Mouse (Mus musculus): Measurements from ENCODE around the gene Cog4.
A peak's percentile ranks its signal among the peaks of the same experiment; 100 is the strongest.

Gene Cog4

DNA sequence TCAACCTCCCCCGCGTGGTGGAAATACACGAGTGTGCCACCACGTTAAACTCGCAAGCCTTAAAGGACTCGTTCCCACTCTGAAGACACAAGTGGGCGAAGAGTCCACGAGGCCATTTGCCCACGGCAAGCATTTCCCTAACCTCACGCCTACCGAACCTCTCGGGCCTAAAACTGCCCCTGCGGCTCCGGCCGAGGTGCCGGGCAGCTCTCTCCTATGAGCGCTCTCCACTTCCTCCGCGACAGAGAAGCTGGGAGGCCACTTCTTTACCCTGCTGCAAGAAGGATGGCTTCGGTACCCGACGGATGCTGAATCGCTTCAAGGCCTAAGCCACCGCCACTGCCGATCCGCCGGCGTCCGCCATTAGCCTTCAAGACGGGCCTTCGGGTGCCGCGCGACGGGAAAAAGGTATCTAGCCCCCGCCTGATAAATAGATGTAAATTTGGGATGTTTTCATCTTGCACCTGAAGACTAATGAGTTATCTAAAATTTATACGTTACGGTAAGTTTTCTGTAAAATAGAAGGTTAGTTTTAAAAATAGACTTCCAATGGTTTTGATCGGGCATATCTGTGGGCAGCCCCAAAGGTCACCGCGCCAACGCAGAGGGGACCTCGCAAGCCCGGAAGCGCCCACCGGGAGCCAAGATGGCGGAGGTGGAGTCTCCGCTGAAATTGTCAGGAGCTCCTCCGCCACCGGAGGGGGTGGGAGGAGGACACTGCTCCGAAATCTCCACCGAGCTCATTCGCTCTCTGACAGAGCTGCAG, at the start of gene Cog4, which contains the start of gene Sf3b3:
TSS of gene Cog4 (plus strand) at position 196 of the 766 bp plus-strand sequence.
TSS of gene Sf3b3 (minus strand) at position 383 of the 766 bp plus-strand sequence.
- DNase-seq (ENCODE audit: low spot score) = peak; percentile 87

DNA sequence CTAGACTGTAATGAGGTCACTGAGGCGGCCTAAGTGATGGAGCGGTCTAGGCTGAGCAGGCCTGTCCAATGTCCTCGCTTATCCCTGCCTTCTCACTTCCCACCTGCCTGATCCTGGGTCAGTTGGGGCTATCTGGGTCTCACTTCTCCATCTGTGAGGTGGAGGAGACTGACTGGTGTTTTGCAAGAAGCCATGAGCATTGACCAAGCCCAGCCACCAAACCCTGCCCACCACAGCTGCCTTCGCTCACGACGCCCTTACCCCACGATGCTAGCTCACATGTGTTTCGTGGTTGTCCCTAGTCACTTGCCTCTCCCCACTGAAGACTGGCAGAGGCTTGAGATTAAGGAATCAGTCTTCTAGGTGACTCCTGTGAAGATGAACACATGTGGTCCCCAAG, 49.3 kb upstream of the Cog4 start:
- DNase-seq (ENCODE audit: low spot score) = no peak

- no peak for DNase-seq (ENCODE audit: low spot score)
Measured at GRCm38 (mm10) chr8:110802988-110803387, 43.4 kb upstream of the Cog4 start.

GRCm38 (mm10) chr8:110803856-110804255, 42.5 kb upstream of the Cog4 start:
- DNase-seq (ENCODE audit: low spot score) = no peak

DNA sequence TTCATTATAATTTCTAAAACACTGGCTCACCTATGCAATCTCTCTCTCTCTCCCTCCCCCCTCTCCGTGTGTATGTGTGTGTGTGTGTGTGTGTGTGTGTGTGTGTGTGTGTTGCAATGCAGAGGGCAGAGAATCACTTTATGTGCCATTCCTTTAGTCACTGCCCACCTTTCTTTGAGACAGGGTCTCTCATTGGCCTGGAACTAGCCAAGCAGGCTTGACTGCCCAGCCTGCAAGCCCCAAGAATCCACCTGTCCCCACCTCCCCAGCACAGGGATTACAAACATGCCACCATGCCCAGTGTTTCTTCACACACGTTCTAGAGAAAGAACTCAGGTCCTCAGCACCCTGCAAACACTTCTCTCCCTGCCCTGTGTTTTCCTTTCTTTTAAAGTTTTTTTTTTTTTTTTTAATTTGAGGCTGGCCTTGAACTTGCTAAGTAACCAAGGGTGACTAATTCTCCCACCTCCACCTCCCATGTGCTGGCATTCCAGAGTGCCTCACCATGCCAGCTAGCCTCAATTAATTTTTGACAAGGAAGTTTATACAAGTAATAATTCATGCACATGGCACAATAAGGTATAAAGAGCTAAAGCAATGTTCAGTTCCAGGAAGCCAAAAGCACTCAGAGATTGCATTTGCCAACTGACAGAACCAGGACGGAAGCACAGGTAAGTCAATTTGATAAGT, 41.4 kb upstream of the Cog4 start:
- DNase-seq (ENCODE audit: low spot score) = no peak

DNA sequence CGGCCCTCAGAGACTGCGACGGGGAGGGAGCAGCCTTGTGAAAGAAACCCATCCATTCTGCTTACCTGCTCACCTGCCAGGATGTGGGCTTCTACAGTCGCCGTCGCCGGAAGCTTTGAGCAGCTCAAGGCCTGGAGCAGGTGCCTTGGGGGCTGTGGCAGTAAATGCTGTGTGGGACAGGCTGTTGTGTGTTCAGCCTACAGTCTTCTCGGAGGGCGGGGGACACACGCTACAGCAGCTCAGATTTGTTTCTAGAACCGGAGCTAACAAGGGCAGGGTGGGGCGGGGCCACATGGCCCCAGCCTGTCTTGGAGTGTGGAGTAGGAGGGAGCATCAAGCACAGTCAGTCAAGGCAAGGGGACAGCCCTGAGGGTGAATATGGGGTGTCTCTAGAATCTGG, 40.7 kb upstream of the Cog4 start, which contains the start of gene Il34:
TSS of gene Il34 (minus strand) at position 256 of the 400 bp plus-strand sequence.
- DNase-seq (ENCODE audit: low spot score) = peak; percentile 53

GRCm38 (mm10) chr8:110806146-110806545, 40.3 kb upstream of the Cog4 start:
- no peak for DNase-seq (ENCODE audit: low spot score)

DNA sequence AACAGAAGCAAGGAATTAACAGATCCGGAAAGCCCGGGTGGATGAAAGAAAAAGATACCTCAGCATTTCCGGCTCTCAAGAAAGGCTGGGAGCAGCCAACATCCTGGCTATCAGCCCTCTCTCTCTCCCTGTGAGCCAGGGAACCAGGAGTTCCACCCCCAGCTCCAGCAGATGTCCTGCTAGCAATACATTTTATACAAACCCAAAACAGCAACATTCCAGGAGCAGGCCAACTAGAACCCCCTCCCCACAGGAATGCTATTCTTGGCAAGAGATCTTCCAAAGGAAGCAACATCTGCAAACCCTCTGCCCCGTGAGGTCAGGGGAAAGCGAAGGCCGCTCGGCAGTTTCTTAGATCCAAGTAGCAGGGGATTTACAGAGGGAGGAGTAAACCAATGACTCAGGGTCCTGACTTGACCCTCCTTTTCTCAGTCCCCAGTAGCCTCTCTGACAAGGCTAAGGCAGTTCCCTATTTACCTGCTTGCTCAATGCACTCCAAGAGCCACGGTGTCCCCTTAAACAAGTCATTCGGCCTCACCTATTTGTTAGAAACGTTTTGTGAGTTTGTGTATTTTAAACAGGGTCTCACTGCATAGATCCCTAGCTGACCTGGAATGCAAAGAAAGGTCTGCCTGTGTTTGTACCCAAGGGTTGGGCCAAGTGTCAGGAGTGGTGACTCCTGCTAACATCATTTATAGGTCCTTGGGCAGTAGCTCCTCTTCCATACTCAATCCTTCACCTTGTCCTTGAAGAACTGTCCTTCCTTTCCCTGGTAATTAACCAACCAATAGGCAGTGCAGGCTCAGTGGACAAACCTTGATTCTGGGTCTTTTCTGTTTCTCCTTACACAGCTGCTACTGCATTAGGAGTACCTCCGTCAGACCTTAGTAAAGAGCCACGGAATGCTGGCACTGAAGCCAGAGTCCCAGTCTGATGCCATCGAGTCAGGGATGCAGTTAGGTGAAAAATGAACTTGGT, 37.6 kb upstream of the Cog4 start:
- no peak for DNase-seq (ENCODE audit: low spot score)

GRCm38 (mm10) chr8:110809831-110810230, 36.6 kb upstream of the Cog4 start:
- no peak for DNase-seq (ENCODE audit: low spot score)

DNA sequence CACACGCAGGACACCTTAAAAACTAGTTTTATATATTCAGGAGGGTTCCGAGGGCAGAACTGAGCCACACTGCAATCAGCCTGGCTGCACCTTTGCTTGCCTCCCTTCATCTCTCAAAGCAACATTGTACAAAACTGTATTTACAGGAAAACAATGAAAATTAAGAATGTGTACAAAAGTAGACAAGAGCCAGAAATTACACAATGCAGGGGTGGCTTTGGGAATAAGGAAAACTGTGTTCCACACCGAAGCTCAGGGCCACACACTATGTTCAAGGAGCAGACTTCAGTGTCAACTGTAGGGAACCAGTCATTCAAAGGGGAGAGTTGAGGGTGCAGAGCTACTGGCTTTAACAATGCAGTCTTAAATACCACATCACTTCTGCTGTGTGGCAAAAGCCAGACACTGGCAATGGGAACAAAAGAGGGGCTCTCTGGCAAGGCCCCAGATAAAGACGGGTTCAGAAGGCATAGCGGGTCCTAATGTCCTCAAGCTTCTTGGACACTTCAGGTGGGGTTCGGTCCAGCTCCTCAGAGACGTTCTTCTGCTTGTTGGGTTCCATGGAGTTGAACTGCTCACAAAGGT, 35.8 kb upstream of the Cog4 start:
- DNase-seq (ENCODE audit: low spot score) = no peak

- no peak for DNase-seq (ENCODE audit: low spot score)
Measured at GRCm38 (mm10) chr8:110811116-110811515, 35.3 kb upstream of the Cog4 start.

GRCm38 (mm10) chr8:110811793-110812192, 34.6 kb upstream of the Cog4 start:
- no peak for DNase-seq (ENCODE audit: low spot score)

- DNase-seq (ENCODE audit: low spot score) = no peak
Measured at GRCm38 (mm10) chr8:110812349-110813080, 33.9 kb upstream of the Cog4 start.

GRCm38 (mm10) chr8:110813081-110813812, 33.2 kb upstream of the Cog4 start:
- no peak for DNase-seq (ENCODE audit: low spot score)

GRCm38 (mm10) chr8:110815308-110815707, 31.1 kb upstream of the Cog4 start:
- DNase-seq (ENCODE audit: low spot score) = no peak

GRCm38 (mm10) chr8:110816990-110817389, 29.4 kb upstream of the Cog4 start:
- DNase-seq (ENCODE audit: low spot score) = no peak

DNA sequence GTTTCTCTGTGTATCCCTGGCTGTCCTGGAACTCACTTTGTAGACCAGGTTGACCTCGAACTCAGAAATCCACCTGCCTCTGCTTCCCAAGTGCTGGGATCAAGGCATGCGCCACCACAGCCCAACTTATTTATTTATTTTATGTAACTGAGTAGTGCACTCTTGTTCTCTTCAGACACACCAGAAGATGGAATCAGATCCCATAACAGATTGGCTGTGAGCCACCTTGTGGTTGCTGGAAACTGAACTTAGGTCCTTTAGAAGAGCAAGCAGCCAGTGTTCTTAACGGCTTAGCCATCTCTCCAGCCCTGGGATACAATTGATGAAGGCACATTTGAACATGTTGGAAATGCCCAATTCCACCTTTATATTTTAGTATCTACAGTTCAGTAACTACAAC, 27.8 kb upstream of the Cog4 start:
- no peak for DNase-seq (ENCODE audit: low spot score)

- no peak for DNase-seq (ENCODE audit: low spot score)
Measured at GRCm38 (mm10) chr8:110820257-110820656, 26.1 kb upstream of the Cog4 start.

DNA sequence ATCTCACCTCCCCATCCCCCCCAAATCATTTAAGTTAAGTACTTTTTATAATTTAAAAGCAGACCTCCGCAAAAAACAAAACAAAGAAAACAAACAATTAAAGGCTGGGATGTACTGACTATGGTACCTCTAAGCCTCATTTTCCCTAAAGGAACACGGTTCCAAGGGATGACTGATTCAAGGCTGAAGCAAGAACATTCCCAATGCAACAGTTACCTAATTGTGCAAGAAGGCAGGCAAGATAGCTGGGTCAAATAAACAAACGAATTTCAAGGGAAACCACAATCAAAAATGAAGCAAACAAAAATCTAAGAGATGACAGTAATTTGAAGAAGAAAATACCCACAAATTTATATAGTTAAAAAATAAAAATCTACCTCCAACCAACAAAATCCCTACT, 24.4 kb upstream of the Cog4 start:
- no peak for DNase-seq (ENCODE audit: low spot score)

- no peak for DNase-seq (ENCODE audit: low spot score)
Measured at GRCm38 (mm10) chr8:110824861-110825260, 21.5 kb upstream of the Cog4 start.

All from T-cell, adult 2 months (primary cell).